Mouse (Mus musculus): ENCODE results near the gene Park7. TPM values are rescaled to one million over a fixed set of nuclear protein-coding genes. Genes with fewer than 3 reads are reported as not detected.
A peak's percentile ranks its signal among the peaks of the same experiment; 100 is the strongest.
"Not testable (repeated sequence)": the region's sequence is repeated elsewhere in the genome, so short reads cannot be mapped to it uniquely, and the experiment has no call there.

Gene Park7
- polyA plus RNA-seq, 1 experiment from 2014 or later, result 227 TPM

DNA sequence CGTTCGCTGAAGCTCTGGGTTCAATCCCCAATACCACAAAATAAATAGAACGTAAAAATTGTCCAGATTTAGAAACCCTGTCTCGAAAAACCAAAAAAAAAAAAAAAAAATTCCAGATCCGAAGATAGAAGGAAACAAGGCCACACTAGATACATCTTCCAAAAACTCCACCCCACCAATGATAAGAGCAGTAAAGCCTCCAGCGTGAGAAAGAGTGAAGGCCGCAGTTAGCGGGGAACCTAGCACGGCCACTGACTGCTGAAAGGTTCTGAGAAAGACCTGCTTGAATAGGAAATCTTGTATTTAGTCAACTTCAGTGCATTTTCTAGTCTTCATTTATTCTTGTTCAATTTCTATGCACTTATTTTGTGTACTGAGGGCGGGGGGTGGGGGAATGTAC is 38.8 kb downstream of the Park7 start:
- Histone ChIP-seq H3K27ac (ENCODE audit: low read depth) (no peak overlapping the region), H3K9ac (replicated peaks) (no peak overlapping the region), H3K27me3 (ENCODE audit: insufficient read depth, low read length) (no peaks in the 10 kb centered on the region), H3K4me2 (ENCODE audit: low read depth, low read length) (no peak overlapping the region), H3K4me3 (ENCODE audit: low read depth, low read length) (no peak overlapping the region), H3K36me3 (replicated peaks; ENCODE audit: insufficient read depth, low read length) (no peaks in the 10 kb centered on the region), H3K4me1 (ENCODE audit: insufficient read depth) (peaks cover 14% of the 10 kb centered on the region), H3K9me3 (ENCODE audit: low read length) (peaks cover 16% of the 10 kb centered on the region)
- no peak for DNase-seq
- TF ChIP-seq EP300 (IDR thresholded peaks at IDR 0.05; ENCODE audit: low read depth) (no peak), CTCF (IDR thresholded peaks at IDR 0.05; ENCODE audit: low read depth) (no peak)
- 63% methylated on average over 10 of the region's 10 CpGs for WGBS (ENCODE audit: insufficient replicate concordance)
- ATAC-seq, result no peak

DNA sequence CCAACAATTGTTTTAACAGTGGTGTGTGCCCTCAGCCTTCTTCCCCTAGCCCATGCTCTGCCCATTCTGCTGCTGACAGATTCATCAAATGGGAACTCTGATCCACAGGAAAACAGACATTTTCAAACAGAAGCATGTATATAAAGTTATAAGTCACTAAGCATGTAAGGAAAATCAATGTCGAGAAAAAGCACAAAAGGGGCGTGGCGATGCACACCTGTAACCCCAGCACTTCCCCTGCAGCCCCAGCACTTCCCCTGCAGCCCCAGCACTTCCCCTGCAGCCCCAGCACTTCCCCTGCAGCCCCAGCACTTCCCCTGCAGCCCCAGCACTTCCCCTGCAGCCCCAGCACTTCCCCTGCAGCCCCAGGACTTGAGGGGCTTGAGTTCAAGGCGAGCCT is 39.8 kb downstream of the Park7 start:
- not testable (repeated sequence) for H3K27ac ChIP-seq (ENCODE audit: low read depth); H3K4me2 ChIP-seq (ENCODE audit: low read depth, low read length); ATAC-seq; H3K9ac ChIP-seq (replicated peaks); H3K27me3 ChIP-seq (ENCODE audit: insufficient read depth, low read length); H3K4me3 ChIP-seq (ENCODE audit: low read depth, low read length); H3K36me3 ChIP-seq (replicated peaks; ENCODE audit: insufficient read depth, low read length); DNase-seq
- H3K4me1 ChIP-seq (ENCODE audit: insufficient read depth), result peaks cover 17% of the 10 kb centered on the region
- 39% methylated on average over 4 of the region's 4 CpGs for WGBS (ENCODE audit: insufficient replicate concordance)
- peaks cover 11% of the 10 kb centered on the region for H3K9me3 ChIP-seq (ENCODE audit: low read length)

DNA sequence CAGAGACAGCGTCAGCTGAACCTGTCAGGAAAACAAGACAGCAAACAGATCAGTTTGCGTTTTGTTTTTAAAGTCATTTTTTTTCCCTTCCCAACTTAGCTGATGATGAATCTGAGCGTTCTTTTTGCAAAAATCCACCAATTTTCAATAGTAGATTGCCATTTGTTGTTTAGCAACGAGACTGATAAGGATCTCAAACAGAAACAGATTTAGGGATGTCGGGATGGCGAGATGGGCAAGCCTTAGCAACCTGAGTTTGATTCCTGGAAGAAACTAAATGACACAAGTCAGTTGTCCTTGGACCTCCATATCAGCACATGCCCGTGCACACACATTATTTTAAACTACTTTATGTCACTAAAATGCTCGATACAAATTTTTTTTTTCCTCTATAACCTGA is 41.6 kb downstream of the Park7 start:
- Histone ChIP-seq H3K36me3 (replicated peaks; ENCODE audit: insufficient read depth, low read length) (peaks cover 7% of the 10 kb centered on the region; the same call in 1 of the 2 replicates), H3K9ac (replicated peaks) (no peak overlapping the region), H3K27me3 (ENCODE audit: insufficient read depth, low read length) (no peaks in the 10 kb centered on the region), H3K9me3 (ENCODE audit: low read length) (no peaks in the 10 kb centered on the region), H3K4me2 (ENCODE audit: low read depth, low read length) (no peak overlapping the region), H3K4me1 (ENCODE audit: insufficient read depth) (peaks cover 17% of the 10 kb centered on the region), H3K4me3 (ENCODE audit: low read depth, low read length) (no peak overlapping the region), H3K27ac (ENCODE audit: low read depth) (peak overlapping the region; percentile 81)
- no peak for ATAC-seq
- DNase-seq, result no peak
- TF ChIP-seq CTCF (IDR thresholded peaks at IDR 0.05; ENCODE audit: low read depth), result no peak
- TF ChIP-seq EP300 (IDR thresholded peaks at IDR 0.05; ENCODE audit: low read depth), result no peak
- 62% methylated on average over 8 of the region's 8 CpGs for WGBS (ENCODE audit: insufficient replicate concordance)

DNA sequence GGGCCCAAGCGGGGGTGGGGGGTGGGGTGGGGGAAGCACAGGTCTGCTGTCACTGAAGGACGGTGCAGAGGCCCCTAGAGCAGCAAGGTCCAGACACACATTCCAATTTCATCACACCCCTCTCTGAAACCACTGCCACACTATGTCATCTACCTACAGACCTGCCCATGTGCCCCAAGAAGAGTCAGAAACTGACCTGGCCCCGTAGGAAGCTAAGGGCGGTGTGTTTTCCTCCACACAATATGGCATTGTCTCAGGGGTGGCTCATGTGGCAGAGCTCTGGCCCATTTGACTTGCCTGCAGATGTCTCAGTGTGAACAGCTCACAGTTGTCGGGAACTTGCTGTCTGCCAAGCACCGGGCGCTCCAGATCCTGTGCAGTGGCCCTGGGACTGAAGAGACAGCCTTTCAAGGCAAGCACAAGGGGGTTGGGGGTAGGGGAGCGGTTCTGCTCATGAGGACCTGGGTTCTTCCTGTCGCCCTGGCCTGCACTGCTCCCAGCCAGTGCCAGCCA is 42.0 kb downstream of the Park7 start:
- ATAC-seq (peak; percentile 67), DNase-seq (peak; percentile 62)
- no peaks in the 10 kb centered on the region for H3K27me3 ChIP-seq (ENCODE audit: insufficient read depth, low read length)
- peaks cover 17% of the 10 kb centered on the region for H3K4me1 ChIP-seq (ENCODE audit: insufficient read depth)
- no peak overlapping the region for H3K9ac ChIP-seq (replicated peaks)
- WGBS (ENCODE audit: insufficient replicate concordance), result 50% methylated on average over 9 of the region's 9 CpGs
- TF ChIP-seq EP300 (IDR thresholded peaks at IDR 0.05; ENCODE audit: low read depth), result no peak
- TF ChIP-seq CTCF (IDR thresholded peaks at IDR 0.05; ENCODE audit: low read depth), result no peak
- H3K9me3 ChIP-seq (ENCODE audit: low read length), result no peaks in the 10 kb centered on the region
- H3K36me3 ChIP-seq (replicated peaks; ENCODE audit: insufficient read depth, low read length), result peaks cover 10% of the 10 kb centered on the region
- H3K4me2 ChIP-seq (ENCODE audit: low read depth, low read length), result no peak overlapping the region
- H3K27ac ChIP-seq (ENCODE audit: low read depth), result peak overlapping the region; percentile 81
- no peak overlapping the region for H3K4me3 ChIP-seq (ENCODE audit: low read depth, low read length)

DNA sequence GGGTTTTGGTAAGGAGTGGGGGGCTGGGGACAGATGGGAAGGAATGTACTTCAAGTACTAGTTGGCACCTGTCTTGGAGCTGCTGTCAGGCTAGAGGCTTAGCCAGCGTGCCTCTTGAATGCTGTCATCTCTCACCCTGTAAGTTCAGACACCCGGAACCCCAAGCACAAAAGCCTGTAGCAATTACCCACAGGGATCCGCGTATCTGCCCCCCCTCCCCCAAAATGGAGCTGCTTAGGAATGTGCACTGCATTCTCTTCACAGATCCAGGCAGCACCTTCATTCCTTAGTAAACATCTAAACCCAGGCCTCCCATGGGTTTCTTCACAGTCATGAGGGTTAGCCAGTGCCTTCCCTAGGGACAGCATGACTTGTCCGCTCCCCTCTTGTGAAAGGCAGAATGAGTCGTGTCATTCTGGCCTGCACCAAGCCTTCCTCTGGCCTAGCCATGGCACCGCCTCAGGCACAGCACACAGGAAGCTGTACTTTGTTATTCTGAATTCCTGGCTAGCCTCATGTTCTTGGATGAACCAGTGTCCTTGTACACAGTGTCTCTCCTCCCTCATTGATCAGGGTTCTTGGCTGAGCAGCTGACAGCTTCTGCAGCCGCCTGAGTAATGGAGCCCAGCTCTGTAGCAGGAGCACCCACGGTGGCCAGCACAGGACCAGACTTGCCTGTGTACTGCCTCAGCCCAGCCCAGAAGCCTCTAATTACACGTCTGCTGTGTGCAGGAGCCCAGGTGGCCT is 42.7 kb downstream of the Park7 start:
- DNase-seq, result peak; percentile 48
- H3K9me3 ChIP-seq (ENCODE audit: low read length), result no peaks in the 10 kb centered on the region
- WGBS (ENCODE audit: insufficient replicate concordance), result 44% methylated on average over 10 of the region's 10 CpGs
- H3K27me3 ChIP-seq (ENCODE audit: insufficient read depth, low read length), result no peaks in the 10 kb centered on the region
- ATAC-seq, result peak; percentile 58
- peak overlapping the region; percentile 81 for H3K27ac ChIP-seq (ENCODE audit: low read depth)
- no peak overlapping the region for H3K4me3 ChIP-seq (ENCODE audit: low read depth, low read length)
- TF ChIP-seq CTCF (IDR thresholded peaks at IDR 0.05; ENCODE audit: low read depth) (no peak), EP300 (IDR thresholded peaks at IDR 0.05; ENCODE audit: low read depth) (no peak)
- H3K4me1 ChIP-seq (ENCODE audit: insufficient read depth), result peaks cover 17% of the 10 kb centered on the region
- no peak overlapping the region for H3K9ac ChIP-seq (replicated peaks)
- no peak overlapping the region for H3K4me2 ChIP-seq (ENCODE audit: low read depth, low read length)
- peaks cover 15% of the 10 kb centered on the region for H3K36me3 ChIP-seq (replicated peaks; ENCODE audit: insufficient read depth, low read length)

DNA sequence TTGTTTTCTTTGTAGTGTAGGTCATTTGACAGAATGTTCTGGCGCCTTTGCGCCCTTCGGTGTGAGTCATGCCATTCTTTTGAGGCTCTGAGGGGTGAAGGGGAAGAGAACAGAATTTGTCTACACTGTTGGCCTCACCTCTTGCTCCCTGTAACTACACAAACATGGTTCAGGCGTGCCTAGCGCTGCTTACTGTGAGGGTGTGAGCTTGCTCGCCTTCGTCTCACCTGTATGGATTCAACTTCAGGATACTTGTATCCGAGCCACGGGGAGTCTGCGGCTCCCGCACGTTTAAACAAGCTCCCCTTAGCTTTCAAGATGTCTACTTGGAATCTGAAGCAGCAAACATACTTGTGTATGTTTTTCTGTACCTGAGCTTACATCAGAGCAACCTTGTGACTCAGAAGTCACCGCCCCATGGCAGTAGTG is 43.3 kb downstream of the Park7 start:
- no peaks in the 10 kb centered on the region for H3K27me3 ChIP-seq (ENCODE audit: insufficient read depth, low read length)
- no peak overlapping the region for H3K9ac ChIP-seq (replicated peaks)
- H3K4me2 ChIP-seq (ENCODE audit: low read depth, low read length), result no peak overlapping the region
- H3K36me3 ChIP-seq (replicated peaks; ENCODE audit: insufficient read depth, low read length), result peaks cover 20% of the 10 kb centered on the region
- no peak for TF ChIP-seq EP300 (IDR thresholded peaks at IDR 0.05; ENCODE audit: low read depth)
- no peak for TF ChIP-seq CTCF (IDR thresholded peaks at IDR 0.05; ENCODE audit: low read depth)
- no peak overlapping the region for H3K4me3 ChIP-seq (ENCODE audit: low read depth, low read length)
- ATAC-seq (no peak), DNase-seq (no peak)
- H3K27ac ChIP-seq (ENCODE audit: low read depth), result peak overlapping the region; percentile 81
- H3K9me3 ChIP-seq (ENCODE audit: low read length), result no peaks in the 10 kb centered on the region
- peaks cover 17% of the 10 kb centered on the region for H3K4me1 ChIP-seq (ENCODE audit: insufficient read depth)
- 69% methylated on average over 13 of the region's 13 CpGs for WGBS (ENCODE audit: insufficient replicate concordance)
